Mouse (Mus musculus) limb, embryonic 10.5 days (tissue): Measurements from ENCODE around the gene Prpf18. TPM values are rescaled to one million over a fixed set of nuclear protein-coding genes. Genes with fewer than 3 reads are reported as not detected.

Experiments used
- DNase-seq: peaks from one replicate; pipeline ENCODE4 v3.0.0-alpha.2; 2017; ENCODE audit warnings: low spot score
- H3K27ac ChIP-seq: fragments of 300-500 bp; sonication (generic); 2 replicates; pipeline ENCODE4 v1.5.1; 2016; ENCODE audit warnings: mild to moderate bottlenecking
- H3K27me3 ChIP-seq: fragments of 300-500 bp; sonication (generic); 2 replicates; pipeline ENCODE4 v1.6.1; 2016; ENCODE audit warnings: low read depth, mild to moderate bottlenecking; ENCODE audit not compliant: poor library complexity, severe bottlenecking
- H3K36me3 ChIP-seq: fragments of 300-500 bp; sonication (generic); 2 replicates; pipeline ENCODE4 v1.6.1; 2016; ENCODE audit warnings: mild to moderate bottlenecking, moderate library complexity
- H3K4me1 ChIP-seq: fragments of 300-500 bp; sonication (generic); 2 replicates; pipeline ENCODE4 v1.6.1; 2016
- H3K4me3 ChIP-seq: fragments of 300-500 bp; sonication (generic); 2 replicates; pipeline ENCODE4 v1.5.1; 2016; ENCODE audit warnings: mild to moderate bottlenecking, moderate library complexity
- H3K9me3 ChIP-seq: fragments of 300-500 bp; sonication (generic); replicated peaks from 2 replicates; pipeline ENCODE4 v1.6.1; 2016; ENCODE audit warnings: mild to moderate bottlenecking
- WGBS: fragments of 180-500 bp; shearing (Covaris S2); methylation state at CpG from one replicate; pipeline ENCODE4 v1.1.7; 2016; 5-methylcytosine and 5-hydroxymethylcytosine counted together
- polyA plus RNA-seq: library from polyadenylated mRNA; unstranded; fragments of >200 nt; fragmentation: Nextera tagmentation; extraction: Ambion mirVana; gene quantifications from 2 replicates; pipeline ENCODE4 v1.2.1, GENCODE M21; 2016

Gene Prpf18
- polyA plus RNA-seq: 37.5 and 42.1 TPM in 2 replicates

GRCm38 (mm10) chr2:4651500-4652285 is at the start of gene Prpf18:
Gene Prpf18 (minus strand): TSS chr2:4652113.
- Histone ChIP-seq H3K4me1 (peaks cover 9% of the 10 kb centered on the region), H3K27ac (peak within 1 kb of the TSS; percentile 88), H3K9me3 (no peaks in the 10 kb centered on the region), H3K27me3 (no peaks in the 10 kb centered on the region), H3K36me3 (peaks cover 17% of the 10 kb centered on the region), H3K4me3 (peak within 1 kb of the TSS; percentile 87)
- peak; percentile 96 for DNase-seq
- 2% methylated on average over 40 of the region's 40 CpGs for WGBS

- WGBS: 86% methylated on average over 3 of the region's 3 CpGs
- Histone ChIP-seq H3K4me1 (no peaks in the 10 kb centered on the region), H3K4me3 (no peak overlapping the region), H3K27me3 (no peaks in the 10 kb centered on the region), H3K36me3 (no peaks in the 10 kb centered on the region), H3K9me3 (no peaks in the 10 kb centered on the region), H3K27ac (no peak overlapping the region)
- no peak for DNase-seq
Measured at GRCm38 (mm10) chr2:4679886-4680285, 28.0 kb upstream of the Prpf18 start.

- no peaks in the 10 kb centered on the region for H3K9me3 ChIP-seq
- H3K27ac ChIP-seq: no peak overlapping the region
- H3K4me1 ChIP-seq: no peaks in the 10 kb centered on the region
- WGBS: 90% methylated on average over 8 of the region's 8 CpGs
- H3K4me3 ChIP-seq: no peak overlapping the region
- no peaks in the 10 kb centered on the region for H3K36me3 ChIP-seq
- H3K27me3 ChIP-seq: no peaks in the 10 kb centered on the region
- DNase-seq: no peak
Measured at GRCm38 (mm10) chr2:4671636-4672035, 19.7 kb upstream of the Prpf18 start.

- H3K4me3 ChIP-seq: no peak overlapping the region
- H3K36me3 ChIP-seq: no peaks in the 10 kb centered on the region
- no peaks in the 10 kb centered on the region for H3K27me3 ChIP-seq
- no peak overlapping the region for H3K27ac ChIP-seq
- DNase-seq: no peak
- WGBS: 91% methylated on average over 8 of the region's 8 CpGs
- H3K4me1 ChIP-seq: no peaks in the 10 kb centered on the region
- no peaks in the 10 kb centered on the region for H3K9me3 ChIP-seq
Measured at GRCm38 (mm10) chr2:4669701-4670100, 17.8 kb upstream of the Prpf18 start.

- no peak overlapping the region for H3K27ac ChIP-seq
- no peaks in the 10 kb centered on the region for H3K27me3 ChIP-seq
- no peaks in the 10 kb centered on the region for H3K4me1 ChIP-seq
- WGBS: 77% methylated on average over 2 of the region's 2 CpGs
- DNase-seq: no peak
- H3K4me3 ChIP-seq: no peak overlapping the region
- no peaks in the 10 kb centered on the region for H3K36me3 ChIP-seq
- H3K9me3 ChIP-seq: no peaks in the 10 kb centered on the region
Measured at GRCm38 (mm10) chr2:4668626-4669025, 16.7 kb upstream of the Prpf18 start.

GRCm38 (mm10) chr2:4660677-4661076 is 8.8 kb upstream of the Prpf18 start:
- DNase-seq: no peak

GRCm38 (mm10) chr2:4649646-4650045 is 2.3 kb downstream of the Prpf18 start:
- H3K27ac ChIP-seq: no peak overlapping the region
- H3K4me3 ChIP-seq: no peak overlapping the region
- H3K4me1 ChIP-seq: peaks cover 9% of the 10 kb centered on the region
- H3K27me3 ChIP-seq: no peaks in the 10 kb centered on the region
- 94% methylated on average over 2 of the region's 2 CpGs for WGBS
- no peaks in the 10 kb centered on the region for H3K9me3 ChIP-seq
- DNase-seq: no peak
- H3K36me3 ChIP-seq: peaks cover 37% of the 10 kb centered on the region

More at GRCm38 (mm10) chr2:4660677-4661076, 8.8 kb upstream of the Prpf18 start:
- Histone ChIP-seq H3K27me3 (no peaks in the 10 kb centered on the region), H3K9me3 (no peaks in the 10 kb centered on the region), H3K36me3 (no peaks in the 10 kb centered on the region), H3K4me3 (no peak overlapping the region), H3K27ac (no peak overlapping the region), H3K4me1 (no peaks in the 10 kb centered on the region)
- whole genome bisulfite sequencing: 88% methylated on average over 2 of the region's 2 CpGs

- no peak for DNase-seq
- Histone ChIP-seq H3K4me1 (peaks cover 9% of the 10 kb centered on the region), H3K9me3 (no peaks in the 10 kb centered on the region), H3K36me3 (peaks cover 47% of the 10 kb centered on the region), H3K27ac (no peak overlapping the region), H3K27me3 (no peaks in the 10 kb centered on the region), H3K4me3 (no peak overlapping the region)
- 98% methylated on average over 4 of the region's 4 CpGs for WGBS
Measured at GRCm38 (mm10) chr2:4648094-4648493, 3.8 kb downstream of the Prpf18 start.

- no peak overlapping the region for H3K27ac ChIP-seq
- no peaks in the 10 kb centered on the region for H3K9me3 ChIP-seq
- H3K4me1 ChIP-seq: no peaks in the 10 kb centered on the region
- 81% methylated on average over 4 of the region's 4 CpGs for WGBS
- H3K27me3 ChIP-seq: no peaks in the 10 kb centered on the region
- no peak overlapping the region for H3K4me3 ChIP-seq
- peaks cover 74% of the 10 kb centered on the region for H3K36me3 ChIP-seq
- no peak for DNase-seq
Measured at GRCm38 (mm10) chr2:4645066-4645465, 6.8 kb downstream of the Prpf18 start.

GRCm38 (mm10) chr2:4638189-4638588 is 13.7 kb downstream of the Prpf18 start:
- H3K36me3 ChIP-seq: peaks cover 96% of the 10 kb centered on the region
- no peak for DNase-seq
- no peaks in the 10 kb centered on the region for H3K9me3 ChIP-seq
- H3K27me3 ChIP-seq: no peaks in the 10 kb centered on the region
- WGBS: 92% methylated on average over 3 of the region's 3 CpGs
- H3K4me3 ChIP-seq: no peak overlapping the region
- no peaks in the 10 kb centered on the region for H3K4me1 ChIP-seq
- H3K27ac ChIP-seq: no peak overlapping the region

GRCm38 (mm10) chr2:4636656-4637055 is 15.3 kb downstream of the Prpf18 start:
- no peaks in the 10 kb centered on the region for H3K4me1 ChIP-seq
- no peak overlapping the region for H3K27ac ChIP-seq
- H3K27me3 ChIP-seq: no peaks in the 10 kb centered on the region
- no peak for DNase-seq
- no peak overlapping the region for H3K4me3 ChIP-seq
- H3K9me3 ChIP-seq: no peaks in the 10 kb centered on the region
- WGBS: 90% methylated on average over 7 of the region's 7 CpGs
- peaks cover 96% of the 10 kb centered on the region for H3K36me3 ChIP-seq

GRCm38 (mm10) chr2:4635804-4636203 is 16.1 kb downstream of the Prpf18 start:
- H3K9me3 ChIP-seq: no peaks in the 10 kb centered on the region
- DNase-seq: no peak

GRCm38 (mm10) chr2:4630197-4630835 is 21.6 kb downstream of the Prpf18 start:
- DNase-seq: no peak
- H3K27ac ChIP-seq: no peak overlapping the region
- no peaks in the 10 kb centered on the region for H3K9me3 ChIP-seq
- 94% methylated on average over 10 of the region's 10 CpGs for WGBS
- no peaks in the 10 kb centered on the region for H3K27me3 ChIP-seq
- H3K36me3 ChIP-seq: peaks cover 83% of the 10 kb centered on the region
- no peaks in the 10 kb centered on the region for H3K4me1 ChIP-seq
- no peak overlapping the region for H3K4me3 ChIP-seq

More at GRCm38 (mm10) chr2:4635804-4636203, 16.1 kb downstream of the Prpf18 start:
- H3K27ac ChIP-seq: no peak overlapping the region
- H3K27me3 ChIP-seq: no peaks in the 10 kb centered on the region
- peaks cover 94% of the 10 kb centered on the region for H3K36me3 ChIP-seq
- no peaks in the 10 kb centered on the region for H3K4me1 ChIP-seq
- no peak overlapping the region for H3K4me3 ChIP-seq
- 92% methylated on average over 8 of the region's 8 CpGs for WGBS
